Mouse (Mus musculus) spleen, adult 2 months (tissue): ENCODE measurements around the gene Irf8. TPM values are rescaled to one million over a fixed set of nuclear protein-coding genes. Genes with fewer than 3 reads are reported as not detected.
A peak's percentile ranks its signal among the peaks of the same experiment; 100 is the strongest.

Source experiments
- DNase-seq, 2 experiments: peaks; one replicate each; pipeline versions ENCODE4 v3.0.0 to v3.0.0-alpha.2; 2012 to 2021; ENCODE audit warnings: low spot score in 2 of 2, low read depth in 1 of 2
- H3K27ac ChIP-seq: fragments of 200-500 bp; 2 replicates; pipeline ENCODE4 v1.5.1; 2012; ENCODE audit warnings: low read length, inconsistent platforms; ENCODE audit not compliant: insufficient read depth
- H3K27me3 ChIP-seq: fragments of 200-500 bp; 2 replicates; pipeline ENCODE4 v1.6.1; 2012; ENCODE audit warnings: mild to moderate bottlenecking, moderate library complexity, low read length, inconsistent platforms; ENCODE audit not compliant: control insufficient read depth, insufficient read depth
- H3K36me3 ChIP-seq: fragments of 200-500 bp; 2 replicates; pipeline ENCODE4 v1.6.1; 2012; ENCODE audit warnings: mild to moderate bottlenecking, low read length, inconsistent platforms; ENCODE audit not compliant: control insufficient read depth, insufficient read depth
- H3K4me1 ChIP-seq: fragments of 200-500 bp; 2 replicates; pipeline ENCODE4 v1.6.1; 2011; ENCODE audit warnings: inconsistent platforms; ENCODE audit not compliant: control insufficient read depth, insufficient read depth, insufficient read length
- H3K4me3 ChIP-seq: fragments of 200-500 bp; 2 replicates; pipeline ENCODE4 v1.5.1; 2011; ENCODE audit warnings: mild to moderate bottlenecking, inconsistent platforms; ENCODE audit not compliant: insufficient read depth, insufficient read length; ENCODE audit errors: extremely low read depth
- CTCF ChIP-seq: fragments of 200-500 bp; IDR thresholded peaks from 2 replicates; pipeline ENCODE4 v1.5.1; 2011; ENCODE audit warnings: mild to moderate bottlenecking, inconsistent platforms; ENCODE audit not compliant: insufficient read depth, insufficient read length, insufficient replicate concordance; ENCODE audit errors: extremely low read depth
- POLR2A ChIP-seq: fragments of 200-500 bp; IDR thresholded peaks from 2 replicates; pipeline ENCODE4 v1.6.1; 2011; ENCODE audit warnings: low read depth, low read length, inconsistent platforms
- WGBS: fragments of 180-500 bp; shearing (Covaris S2); methylation state at CpG from one replicate; pipeline ENCODE4 v1.1.7; 2018; 5-methylcytosine and 5-hydroxymethylcytosine counted together
- polyA plus RNA-seq: library from polyadenylated mRNA; depleted of rRNA; stranded (reverse); fragments of >200 nt; gene quantifications from 2 replicates; pipeline ENCODE4 v1.2.3, GENCODE M21; 2012

Gene Irf8
- polyA plus RNA-seq, 1 experiment, result 255 TPM

- no peaks in the 10 kb centered on the region for H3K27me3 ChIP-seq
- peak overlapping the region; percentile 55 for H3K27ac ChIP-seq
- DNase-seq, result no peak
- 78% methylated on average over 19 of the region's 19 CpGs for WGBS
- H3K4me1 ChIP-seq, result peaks cover 74% of the 10 kb centered on the region
- TF ChIP-seq POLR2A (no peak), CTCF (no peak)
- H3K36me3 ChIP-seq, result peaks cover 52% of the 10 kb centered on the region
- no peak overlapping the region for H3K4me3 ChIP-seq
Measured at GRCm38 (mm10) chr8:120755306-120756297, 19.4 kb downstream of the Irf8 start.

- DNase-seq, result no peak
- Histone ChIP-seq H3K36me3 (peaks cover 31% of the 10 kb centered on the region), H3K27ac (peak overlapping the region; percentile 84), H3K4me1 (peaks cover 68% of the 10 kb centered on the region), H3K27me3 (no peaks in the 10 kb centered on the region), H3K4me3 (no peak overlapping the region)
- TF ChIP-seq CTCF (no peak), POLR2A (no peak)
- WGBS, result 36% methylated on average over 4 of the region's 4 CpGs
Measured at GRCm38 (mm10) chr8:120758005-120758404, 21.8 kb downstream of the Irf8 start.

DNA sequence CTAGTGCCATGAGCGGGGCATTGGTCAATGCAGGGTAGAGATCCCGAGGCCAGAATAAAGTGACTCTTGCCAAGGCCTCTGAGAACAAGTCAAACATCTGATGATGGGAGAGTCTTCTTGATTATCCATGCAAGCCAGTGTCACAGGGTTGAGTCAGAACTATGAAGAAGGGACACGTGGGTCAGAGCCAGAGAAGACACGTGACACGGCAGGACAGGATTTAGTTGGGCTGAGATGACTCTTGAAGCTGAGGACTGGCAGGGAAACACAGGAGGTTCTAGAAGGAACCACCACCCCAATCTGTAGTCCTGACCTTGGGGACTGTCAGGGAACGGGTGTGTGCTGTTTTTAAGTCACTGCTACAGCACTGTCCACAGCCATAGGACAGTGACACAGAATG, 23.7 kb downstream of the Irf8 start:
- Histone ChIP-seq H3K4me3 (no peak overlapping the region), H3K27ac (peak overlapping the region; percentile 95), H3K36me3 (peaks cover 13% of the 10 kb centered on the region), H3K27me3 (no peaks in the 10 kb centered on the region), H3K4me1 (peaks cover 68% of the 10 kb centered on the region)
- 43% methylated on average over 6 of the region's 6 CpGs for WGBS
- no peak for DNase-seq
- TF ChIP-seq POLR2A (no peak), CTCF (no peak)

GRCm38 (mm10) chr8:120760341-120761215, 24.4 kb downstream of the Irf8 start:
- 35% methylated on average over 19 of the region's 19 CpGs for WGBS
- H3K36me3 ChIP-seq, result peaks cover 7% of the 10 kb centered on the region
- TF ChIP-seq POLR2A (no peak), CTCF (no peak)
- no peak overlapping the region for H3K4me3 ChIP-seq
- peak in 1 of 2 experiments; percentile 71 for DNase-seq
- H3K27ac ChIP-seq, result peak overlapping the region; percentile 95
- no peaks in the 10 kb centered on the region for H3K27me3 ChIP-seq
- peaks cover 71% of the 10 kb centered on the region for H3K4me1 ChIP-seq

DNA sequence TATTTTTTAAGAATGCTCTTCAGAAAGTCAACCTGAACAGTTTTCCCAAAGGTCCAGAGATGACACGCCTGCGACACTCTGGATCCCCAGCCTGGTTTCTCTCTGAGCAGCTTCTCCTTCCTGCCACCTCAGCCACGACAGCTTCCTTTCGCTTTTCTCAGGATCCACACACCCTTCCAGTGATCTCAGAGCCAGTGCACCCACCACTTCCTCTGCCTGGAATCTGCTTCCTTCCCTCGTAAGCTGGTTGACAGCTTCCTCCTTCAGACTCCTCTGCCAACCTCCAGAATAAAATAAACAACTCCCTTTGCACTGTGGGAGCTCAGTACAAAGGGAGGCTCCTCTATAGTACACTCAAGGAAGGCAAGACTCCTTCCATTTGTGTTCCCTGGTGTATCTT, 27.1 kb downstream of the Irf8 start:
- Histone ChIP-seq H3K4me3 (no peak overlapping the region), H3K36me3 (no peaks in the 10 kb centered on the region), H3K27me3 (no peaks in the 10 kb centered on the region), H3K4me1 (peaks cover 71% of the 10 kb centered on the region), H3K27ac (peak overlapping the region; percentile 58)
- 27% methylated on average over 5 of the region's 5 CpGs for WGBS
- DNase-seq, result no peak
- TF ChIP-seq POLR2A (no peak), CTCF (no peak)

GRCm38 (mm10) chr8:120764638-120765037, 28.5 kb downstream of the Irf8 start:
- DNase-seq, result no peak
- no peaks in the 10 kb centered on the region for H3K36me3 ChIP-seq
- H3K4me1 ChIP-seq, result peaks cover 69% of the 10 kb centered on the region
- no peak overlapping the region for H3K4me3 ChIP-seq
- H3K27ac ChIP-seq, result peak overlapping the region; percentile 81
- TF ChIP-seq POLR2A (no peak), CTCF (no peak)
- H3K27me3 ChIP-seq, result no peaks in the 10 kb centered on the region
